Mouse (Mus musculus) cerebellum, adult 2 months (tissue): ENCODE measurements around the gene Prkar1b. TPM values are rescaled to one million over a fixed set of nuclear protein-coding genes. Genes with fewer than 3 reads are reported as not detected.
A peak's percentile ranks its signal among the peaks of the same experiment; 100 is the strongest.

Source experiments
- DNase-seq, 2 experiments: peaks; one replicate each; pipeline ENCODE4 v3.0.0; 2021
- H3K27ac ChIP-seq: fragments of 200-500 bp; 2 replicates; pipeline ENCODE4 v1.5.1; 2012; ENCODE audit warnings: low read length, control low read depth, inconsistent platforms; ENCODE audit not compliant: insufficient read depth
- H3K27me3 ChIP-seq: fragments of 200-500 bp; 2 replicates; pipeline ENCODE4 v1.6.1; 2012; ENCODE audit warnings: inconsistent platforms, mild to moderate bottlenecking, low read length, moderate library complexity; ENCODE audit not compliant: control insufficient read depth, insufficient read depth
- H3K4me1 ChIP-seq: fragments of 200-500 bp; 2 replicates; pipeline ENCODE4 v1.6.1; 2011; ENCODE audit warnings: low read length; ENCODE audit not compliant: control insufficient read depth, insufficient read depth
- H3K4me3 ChIP-seq: fragments of 200-500 bp; replicated peaks from 2 replicates; pipeline ENCODE3; 2011; ENCODE audit warnings: mild to moderate bottlenecking, low read depth, low read length, control low read depth; ENCODE audit not compliant: insufficient read depth
- CTCF ChIP-seq: fragments of 200-500 bp; IDR thresholded peaks from 2 replicates; pipeline ENCODE4 v1.5.1; 2011; ENCODE audit warnings: low read depth, mild to moderate bottlenecking, control low read depth, low read length, moderate library complexity, borderline replicate concordance; ENCODE audit not compliant: insufficient read depth
- POLR2A ChIP-seq: fragments of 200-500 bp; IDR thresholded peaks from 2 replicates; pipeline ENCODE4 v1.6.1; 2011; ENCODE audit warnings: low read length, control low read depth, borderline replicate concordance; ENCODE audit not compliant: insufficient read depth
- WGBS: fragments of 180-500 bp; shearing (Covaris S2); methylation state at CpG from one replicate; pipeline ENCODE4 v1.1.7; 2018; 5-methylcytosine and 5-hydroxymethylcytosine counted together
- polyA plus RNA-seq: library from polyadenylated mRNA; depleted of rRNA; stranded (reverse); fragments of >200 nt; gene quantifications from 2 replicates; pipeline ENCODE4 v1.2.3, GENCODE M21; 2012; rRNA removed

The Prkar1b gene
- polyA plus RNA-seq = 507 and 509 TPM in 2 replicates

DNA sequence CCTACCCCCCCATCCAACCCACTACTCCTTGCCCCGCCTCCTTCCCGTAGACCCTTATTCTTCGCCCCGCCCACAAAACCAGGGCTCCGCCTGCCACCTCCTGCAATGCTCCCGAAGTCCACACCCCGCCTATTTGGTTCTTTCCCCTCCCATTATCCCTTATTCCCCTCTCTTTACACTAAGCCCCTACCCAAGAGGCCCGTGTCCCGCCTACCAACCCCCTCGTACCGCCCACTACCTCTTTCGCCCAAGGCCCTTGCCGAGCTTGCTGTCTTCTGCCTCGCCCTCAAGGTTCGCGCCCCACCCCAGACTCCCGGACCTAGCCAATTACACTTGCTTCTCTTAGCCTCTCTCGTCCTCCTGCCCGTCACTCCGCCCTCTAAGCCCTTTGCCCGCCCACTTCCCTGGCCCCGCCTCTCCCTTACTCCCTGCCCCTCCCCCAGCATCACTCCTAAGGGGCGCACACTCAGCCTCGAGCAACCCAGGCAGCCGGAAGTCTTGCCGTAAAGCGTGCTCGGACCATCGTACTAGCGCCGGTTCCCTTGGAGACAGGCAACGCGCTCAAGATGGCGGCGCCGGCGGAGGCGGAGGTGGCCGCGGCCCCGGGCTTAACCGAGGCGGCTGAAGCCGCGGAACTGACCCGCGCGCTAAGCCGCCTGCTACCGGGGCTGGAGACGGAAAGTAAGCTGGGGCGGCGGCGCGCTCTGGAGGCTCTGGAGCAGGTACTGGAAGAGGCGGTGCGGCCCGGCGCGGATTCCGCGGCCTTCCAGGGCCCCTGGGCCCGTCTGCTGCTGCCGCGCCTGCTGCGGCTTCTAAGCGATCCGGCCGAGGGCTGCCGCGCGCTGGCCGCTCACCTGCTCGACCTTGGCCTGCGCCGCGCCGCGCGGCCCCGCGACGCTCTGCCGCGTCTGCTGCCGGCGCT, at the start of gene Prkar1b, which contains the start of gene Dnaaf5:
Prkar1b (minus strand) TSS at position 321 of the 922 bp plus-strand sequence.
Dnaaf5 (plus strand) TSS at position 543 of the 922 bp plus-strand sequence.
- TF ChIP-seq CTCF (no peak), POLR2A (0 out of 2 replicates have a peak, but pooled peaks have one; percentile 24)
- Histone ChIP-seq H3K27ac (peak within 1 kb of the TSS; percentile 27), H3K4me3 (peak within 1 kb of the TSS; percentile 56), H3K27me3 (no peaks in the 10 kb centered on the region), H3K4me1 (peaks cover 40% of the 10 kb centered on the region)
- WGBS = 1% methylated on average over 87 of the region's 87 CpGs
- DNase-seq = peak; percentile 95 to 97

- Histone ChIP-seq H3K27ac (no peak overlapping the region), H3K4me3 (peak overlapping the region; percentile 81), H3K4me1 (peaks cover 9% of the 10 kb centered on the region), H3K27me3 (no peaks in the 10 kb centered on the region)
- no peak for DNase-seq
- no peak for TF ChIP-seq CTCF
- TF ChIP-seq POLR2A = no peak
- 43% methylated on average over 2 of the region's 2 CpGs for WGBS
Observed at GRCm38 (mm10) chr5:139199636-139199994, 49.8 kb upstream of the Prkar1b start.

GRCm38 (mm10) chr5:139198779-139199178, 49.0 kb upstream of the Prkar1b start:
- H3K4me1 ChIP-seq = peaks cover 9% of the 10 kb centered on the region
- no peaks in the 10 kb centered on the region for H3K27me3 ChIP-seq
- H3K4me3 ChIP-seq = no peak overlapping the region
- TF ChIP-seq CTCF = no peak
- no peak for TF ChIP-seq POLR2A
- 89% methylated on average over 3 of the region's 3 CpGs for WGBS
- no peak for DNase-seq
- no peak overlapping the region for H3K27ac ChIP-seq

DNA sequence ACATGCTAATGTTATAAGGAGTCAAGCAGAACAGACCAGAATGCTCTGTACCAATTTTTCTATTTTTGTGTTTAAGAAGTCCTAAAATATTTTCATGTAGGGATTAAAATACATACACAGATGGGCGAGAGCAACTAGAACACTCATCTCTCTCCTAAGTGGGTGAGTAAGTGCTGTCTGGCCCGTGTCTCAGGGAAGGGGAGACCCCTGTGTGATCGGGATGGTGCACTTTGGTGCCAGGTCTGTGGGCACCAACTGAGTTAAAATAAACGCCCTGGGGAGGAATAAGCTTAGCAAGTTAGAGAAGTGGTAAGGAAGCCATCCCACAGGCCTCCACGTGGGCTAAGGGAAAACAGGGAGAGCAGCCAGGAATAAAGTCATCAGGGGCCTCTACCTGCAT, 41.2 kb upstream of the Prkar1b start:
- 69% methylated on average over 5 of the region's 5 CpGs for WGBS
- TF ChIP-seq POLR2A (no peak), CTCF (no peak)
- no peak overlapping the region for H3K27ac ChIP-seq
- DNase-seq = no peak
- H3K4me1 ChIP-seq = no peaks in the 10 kb centered on the region
- no peak overlapping the region for H3K4me3 ChIP-seq
- H3K27me3 ChIP-seq = no peaks in the 10 kb centered on the region

DNA sequence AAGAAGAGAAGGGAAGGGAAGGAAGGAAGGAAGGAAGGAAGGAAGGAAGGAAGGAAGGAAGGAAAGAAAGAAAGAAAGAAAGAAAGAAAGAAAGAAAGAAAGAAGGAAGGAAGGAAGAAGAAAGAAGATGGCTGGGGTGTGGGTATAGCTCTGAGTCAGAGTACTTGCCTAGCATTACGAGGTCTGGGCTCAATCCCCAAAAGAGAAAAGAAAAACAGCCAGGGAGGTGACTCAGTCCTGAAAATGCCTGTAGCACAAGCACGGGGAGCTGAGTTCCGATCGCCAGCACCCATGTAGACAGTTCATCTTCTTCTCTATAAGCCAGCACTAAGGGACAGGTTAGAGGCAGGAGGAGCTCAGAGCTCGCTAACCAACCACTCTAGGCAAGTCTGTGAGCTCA, 39.9 kb upstream of the Prkar1b start:
- no peak for TF ChIP-seq CTCF
- no peak for TF ChIP-seq POLR2A
- DNase-seq = no peak
- 92% methylated on average over 5 of the region's 5 CpGs for WGBS

GRCm38 (mm10) chr5:139184897-139185296, 35.1 kb upstream of the Prkar1b start:
- Histone ChIP-seq H3K27me3 (no peaks in the 10 kb centered on the region), H3K27ac (no peak overlapping the region), H3K4me3 (no peak overlapping the region), H3K4me1 (peaks cover 7% of the 10 kb centered on the region; the same call in 1 of the 2 replicates)
- no peak for DNase-seq
- no peak for TF ChIP-seq POLR2A
- TF ChIP-seq CTCF = no peak
- WGBS = 73% methylated on average over 4 of the region's 4 CpGs

More for the DNA sequence above, 39.9 kb upstream of the Prkar1b start:
- Histone ChIP-seq H3K4me1 (no peaks in the 10 kb centered on the region), H3K4me3 (no peak overlapping the region), H3K27ac (no peak overlapping the region), H3K27me3 (no peaks in the 10 kb centered on the region)

DNA sequence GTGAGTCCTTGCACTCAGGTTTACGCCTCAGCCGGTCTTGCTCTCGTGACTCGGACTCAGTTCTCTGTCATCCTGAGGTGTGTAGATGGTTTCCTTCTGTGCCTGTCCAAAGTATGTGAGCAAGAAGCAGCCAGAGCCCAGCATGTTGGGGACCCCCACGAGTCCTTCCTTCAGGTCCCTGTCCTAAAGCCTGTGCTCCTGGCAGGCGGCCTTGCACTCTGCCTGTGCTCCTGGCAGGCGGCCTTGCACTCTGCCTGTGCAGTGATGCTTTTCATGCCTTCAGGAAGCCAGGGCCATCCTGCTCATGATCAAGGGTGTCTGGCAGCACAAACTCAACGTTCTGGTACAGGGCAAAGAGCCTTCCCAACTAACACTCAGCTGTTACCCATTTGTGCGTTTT, 33.8 kb upstream of the Prkar1b start:
- 58% methylated on average over 9 of the region's 9 CpGs for WGBS
- H3K4me1 ChIP-seq = peaks cover 7% of the 10 kb centered on the region; the same call in 1 of the 2 replicates
- H3K27ac ChIP-seq = no peak overlapping the region
- no peaks in the 10 kb centered on the region for H3K27me3 ChIP-seq
- TF ChIP-seq CTCF = no peak
- TF ChIP-seq POLR2A = no peak
- peak; percentile 45 to 52 for DNase-seq
- H3K4me3 ChIP-seq = no peak overlapping the region

DNA sequence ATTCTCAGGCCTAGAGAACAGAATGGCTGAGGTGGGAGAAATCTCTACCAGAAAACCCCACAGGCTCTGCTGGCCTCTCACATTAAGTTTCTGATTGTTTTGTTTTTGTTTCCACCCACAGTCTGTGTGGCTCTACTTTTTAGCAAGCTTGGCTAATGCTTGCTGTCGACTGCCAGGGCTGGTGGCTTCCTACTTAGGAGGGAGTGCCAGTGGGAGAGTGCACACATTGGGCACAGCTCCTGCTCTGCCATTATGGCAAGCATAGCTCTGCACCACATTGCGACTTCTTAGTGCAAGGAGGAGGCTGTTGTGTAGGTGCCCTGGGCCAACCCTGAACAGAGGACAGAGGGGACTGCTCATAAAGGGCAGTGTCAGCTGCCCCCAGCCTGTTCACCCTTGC, 33.3 kb upstream of the Prkar1b start:
- Histone ChIP-seq H3K4me1 (peaks cover 7% of the 10 kb centered on the region; the same call in 1 of the 2 replicates), H3K27ac (no peak overlapping the region), H3K4me3 (no peak overlapping the region), H3K27me3 (no peaks in the 10 kb centered on the region)
- no peak for TF ChIP-seq CTCF
- TF ChIP-seq POLR2A = no peak
- no peak for DNase-seq
- 55% methylated on average over 2 of the region's 2 CpGs for WGBS
